Mouse (Mus musculus) hindbrain, embryonic 12.5 days (tissue): ENCODE measurements at regions not wholly inside any gene's neighbourhood (a gene's known extent, or its start where the extent isn't known, plus 50 kb on each side); places are given as distances from the start of the nearest gene placed in this dataset.

Experiments
- ATAC-seq: fragments of 200-750 bp; cut with Nextera tagmentation; 2 replicates; pipeline ENCODE4 v1.8.0; 2017; ENCODE audit warnings: moderate TSS enrichment; ENCODE audit not compliant: low FRiP score
- H3K27ac ChIP-seq: fragments of 300-500 bp; sonication (generic); 2 replicates; pipeline ENCODE4 v1.5.1; 2016; ENCODE audit warnings: mild to moderate bottlenecking
- H3K27me3 ChIP-seq: fragments of 300-500 bp; sonication (generic); 2 replicates; pipeline ENCODE4 v1.6.1; 2016; ENCODE audit warnings: mild to moderate bottlenecking
- H3K36me3 ChIP-seq: fragments of 300-500 bp; sonication (generic); 2 replicates; pipeline ENCODE4 v1.6.1; 2016; ENCODE audit warnings: mild to moderate bottlenecking
- H3K4me1 ChIP-seq: fragments of 300-500 bp; sonication (generic); 2 replicates; pipeline ENCODE4 v1.6.1; 2016
- H3K4me2 ChIP-seq: fragments of 300-500 bp; sonication (generic); replicated peaks from 2 replicates; pipeline ENCODE4 v1.6.1; 2016; ENCODE audit warnings: mild to moderate bottlenecking
- H3K4me3 ChIP-seq: fragments of 300-500 bp; sonication (generic); 2 replicates; pipeline ENCODE4 v1.5.1; 2016; ENCODE audit warnings: mild to moderate bottlenecking
- H3K9ac ChIP-seq: fragments of 300-500 bp; sonication (generic); 2 replicates; pipeline ENCODE4 v1.6.1; 2016; ENCODE audit warnings: mild to moderate bottlenecking, moderate library complexity
- H3K9me3 ChIP-seq: fragments of 300-500 bp; sonication (generic); replicated peaks from 2 replicates; pipeline ENCODE4 v1.6.1; 2016; ENCODE audit warnings: mild to moderate bottlenecking
- WGBS: fragments of 180-500 bp; shearing (Covaris S2); methylation state at CpG from one replicate; pipeline ENCODE4 v1.1.7; 2016; 5-methylcytosine and 5-hydroxymethylcytosine counted together

GRCm38 (mm10) chr15:56817204-56818157 lies 659.9 kb downstream of the Slc22a22 start:
- 57% methylated on average over 5 of the region's 5 CpGs for WGBS
- Histone ChIP-seq H3K4me1 (no peaks in the 10 kb centered on the region), H3K9ac (no peak overlapping the region), H3K27ac (no peak overlapping the region), H3K4me3 (no peak overlapping the region), H3K27me3 (no peaks in the 10 kb centered on the region), H3K36me3 (no peaks in the 10 kb centered on the region), H3K4me2 (no peak overlapping the region), H3K9me3 (no peaks in the 10 kb centered on the region)
- 0 out of 2 replicates have a peak, but pooled peaks have one; percentile 32 for ATAC-seq

GRCm38 (mm10) chr15:56813876-56814275 lies 663.5 kb downstream of the Slc22a22 start:
- no peak overlapping the region for H3K27ac ChIP-seq
- 37% methylated on average over 5 of the region's 5 CpGs for WGBS
- H3K4me2 ChIP-seq: no peak overlapping the region
- H3K9ac ChIP-seq: no peak overlapping the region
- H3K9me3 ChIP-seq: no peaks in the 10 kb centered on the region
- H3K4me3 ChIP-seq: no peak overlapping the region
- H3K4me1 ChIP-seq: no peaks in the 10 kb centered on the region
- H3K36me3 ChIP-seq: no peaks in the 10 kb centered on the region
- no peaks in the 10 kb centered on the region for H3K27me3 ChIP-seq
- ATAC-seq: no peak

GRCm38 (mm10) chr15:56810151-56810550 lies 667.3 kb downstream of the Slc22a22 start:
- Histone ChIP-seq H3K4me2 (peak overlapping the region; percentile 13; the same call in 1 of the 2 replicates), H3K27ac (no peak overlapping the region), H3K9me3 (no peaks in the 10 kb centered on the region), H3K27me3 (no peaks in the 10 kb centered on the region), H3K9ac (no peak overlapping the region), H3K36me3 (no peaks in the 10 kb centered on the region), H3K4me1 (no peaks in the 10 kb centered on the region), H3K4me3 (no peak overlapping the region)
- 40% methylated on average over 13 of the region's 13 CpGs for WGBS
- no peak for ATAC-seq

GRCm38 (mm10) chr15:56807611-56808010 lies 669.8 kb downstream of the Slc22a22 start:
- WGBS: 54% methylated on average over 5 of the region's 5 CpGs
- Histone ChIP-seq H3K4me2 (no peak overlapping the region), H3K4me3 (no peak overlapping the region), H3K4me1 (no peaks in the 10 kb centered on the region), H3K27ac (no peak overlapping the region), H3K36me3 (no peaks in the 10 kb centered on the region), H3K9ac (no peak overlapping the region), H3K9me3 (no peaks in the 10 kb centered on the region), H3K27me3 (no peaks in the 10 kb centered on the region)
- ATAC-seq: no peak

- H3K27ac ChIP-seq: no peak overlapping the region
- no peak overlapping the region for H3K9ac ChIP-seq
- ATAC-seq: no peak
- H3K4me1 ChIP-seq: no peaks in the 10 kb centered on the region
- 91% methylated on average over 2 of the region's 2 CpGs for WGBS
- no peaks in the 10 kb centered on the region for H3K9me3 ChIP-seq
- H3K4me2 ChIP-seq: no peak overlapping the region
- no peak overlapping the region for H3K4me3 ChIP-seq
- no peaks in the 10 kb centered on the region for H3K36me3 ChIP-seq
- no peaks in the 10 kb centered on the region for H3K27me3 ChIP-seq
Observed at GRCm38 (mm10) chr15:56801933-56802332, 675.5 kb downstream of the Slc22a22 start.

- no peaks in the 10 kb centered on the region for H3K36me3 ChIP-seq
- no peak for ATAC-seq
- H3K4me1 ChIP-seq: no peaks in the 10 kb centered on the region
- no peak overlapping the region for H3K9ac ChIP-seq
- H3K27ac ChIP-seq: no peak overlapping the region
- H3K27me3 ChIP-seq: no peaks in the 10 kb centered on the region
- H3K4me2 ChIP-seq: no peak overlapping the region
- no peaks in the 10 kb centered on the region for H3K9me3 ChIP-seq
- WGBS: 85% methylated on average over 5 of the region's 5 CpGs
- no peak overlapping the region for H3K4me3 ChIP-seq
Observed at GRCm38 (mm10) chr15:56775431-56775830, 702.0 kb downstream of the Slc22a22 start.

GRCm38 (mm10) chr15:56774648-56775393 lies 702.6 kb downstream of the Slc22a22 start:
- H3K4me3 ChIP-seq: no peak overlapping the region
- H3K9ac ChIP-seq: no peak overlapping the region
- no peaks in the 10 kb centered on the region for H3K9me3 ChIP-seq
- H3K27ac ChIP-seq: no peak overlapping the region
- H3K27me3 ChIP-seq: no peaks in the 10 kb centered on the region
- no peaks in the 10 kb centered on the region for H3K36me3 ChIP-seq
- H3K4me1 ChIP-seq: no peaks in the 10 kb centered on the region
- 63% methylated on average over 9 of the region's 9 CpGs for WGBS
- no peak overlapping the region for H3K4me2 ChIP-seq
- ATAC-seq: no peak

- Histone ChIP-seq H3K27me3 (no peaks in the 10 kb centered on the region), H3K9me3 (no peaks in the 10 kb centered on the region), H3K27ac (no peak overlapping the region), H3K36me3 (no peaks in the 10 kb centered on the region), H3K4me2 (no peak overlapping the region), H3K4me3 (no peak overlapping the region), H3K4me1 (peaks cover 7% of the 10 kb centered on the region; the same call in 1 of the 2 replicates), H3K9ac (no peak overlapping the region)
- WGBS: 69% methylated on average over 6 of the region's 6 CpGs
- no peak for ATAC-seq
Observed at GRCm38 (mm10) chr15:56766356-56766755, 711.1 kb downstream of the Slc22a22 start.

GRCm38 (mm10) chr15:56764957-56765482 lies 712.4 kb downstream of the Slc22a22 start:
- WGBS: 28% methylated on average over 9 of the region's 9 CpGs
- Histone ChIP-seq H3K4me3 (no peak overlapping the region), H3K27ac (no peak overlapping the region), H3K4me2 (no peak overlapping the region; the same call in 1 of the 2 replicates), H3K36me3 (no peaks in the 10 kb centered on the region), H3K27me3 (no peaks in the 10 kb centered on the region), H3K9ac (no peak overlapping the region), H3K4me1 (peaks cover 7% of the 10 kb centered on the region; the same call in 1 of the 2 replicates), H3K9me3 (no peaks in the 10 kb centered on the region)
- 0 out of 2 replicates have a peak, but pooled peaks have one; percentile 50 for ATAC-seq

GRCm38 (mm10) chr15:56764019-56764418 lies 713.4 kb downstream of the Slc22a22 start:
- ATAC-seq: no peak
- H3K9me3 ChIP-seq: no peaks in the 10 kb centered on the region
- H3K4me2 ChIP-seq: no peak overlapping the region
- H3K4me1 ChIP-seq: peaks cover 7% of the 10 kb centered on the region; the same call in 1 of the 2 replicates
- WGBS: 60% methylated on average over 5 of the region's 5 CpGs
- no peak overlapping the region for H3K9ac ChIP-seq
- H3K36me3 ChIP-seq: no peaks in the 10 kb centered on the region
- H3K27ac ChIP-seq: no peak overlapping the region
- H3K27me3 ChIP-seq: no peaks in the 10 kb centered on the region
- H3K4me3 ChIP-seq: no peak overlapping the region

- no peak for ATAC-seq
- no peaks in the 10 kb centered on the region for H3K27me3 ChIP-seq
- 0 out of 2 replicates have a peak, but pooled peaks cover 2% of the 10 kb centered on the region for H3K4me1 ChIP-seq
- no peaks in the 10 kb centered on the region for H3K9me3 ChIP-seq
- no peak overlapping the region for H3K27ac ChIP-seq
- H3K4me2 ChIP-seq: no peak overlapping the region
- no peak overlapping the region for H3K9ac ChIP-seq
- 86% methylated on average over 1 of the region's 1 CpGs for WGBS
- H3K4me3 ChIP-seq: no peak overlapping the region
- no peaks in the 10 kb centered on the region for H3K36me3 ChIP-seq
Observed at GRCm38 (mm10) chr15:56746698-56747097, 730.7 kb downstream of the Slc22a22 start.

GRCm38 (mm10) chr15:56744915-56745314 lies 732.5 kb downstream of the Slc22a22 start:
- H3K4me3 ChIP-seq: no peak overlapping the region
- no peaks in the 10 kb centered on the region for H3K27me3 ChIP-seq
- 30% methylated on average over 4 of the region's 4 CpGs for WGBS
- H3K4me1 ChIP-seq: 0 out of 2 replicates have a peak, but pooled peaks cover 2% of the 10 kb centered on the region
- no peak overlapping the region for H3K27ac ChIP-seq
- H3K9me3 ChIP-seq: no peaks in the 10 kb centered on the region
- no peaks in the 10 kb centered on the region for H3K36me3 ChIP-seq
- H3K9ac ChIP-seq: no peak overlapping the region
- H3K4me2 ChIP-seq: no peak overlapping the region
- ATAC-seq: no peak
